Mouse (Mus musculus) spleen, adult 2 months (tissue): ENCODE results near the gene Vangl2.

ENCODE experiments used
- CTCF ChIP-seq: fragments of 200-500 bp; IDR thresholded peaks from 2 replicates; pipeline ENCODE4 v1.5.1; 2011; ENCODE audit warnings: mild to moderate bottlenecking, inconsistent platforms; ENCODE audit not compliant: insufficient read depth, insufficient read length, insufficient replicate concordance; ENCODE audit errors: extremely low read depth
- POLR2A ChIP-seq: fragments of 200-500 bp; IDR thresholded peaks from 2 replicates; pipeline ENCODE4 v1.6.1; 2011; ENCODE audit warnings: low read depth, low read length, inconsistent platforms

DNA sequence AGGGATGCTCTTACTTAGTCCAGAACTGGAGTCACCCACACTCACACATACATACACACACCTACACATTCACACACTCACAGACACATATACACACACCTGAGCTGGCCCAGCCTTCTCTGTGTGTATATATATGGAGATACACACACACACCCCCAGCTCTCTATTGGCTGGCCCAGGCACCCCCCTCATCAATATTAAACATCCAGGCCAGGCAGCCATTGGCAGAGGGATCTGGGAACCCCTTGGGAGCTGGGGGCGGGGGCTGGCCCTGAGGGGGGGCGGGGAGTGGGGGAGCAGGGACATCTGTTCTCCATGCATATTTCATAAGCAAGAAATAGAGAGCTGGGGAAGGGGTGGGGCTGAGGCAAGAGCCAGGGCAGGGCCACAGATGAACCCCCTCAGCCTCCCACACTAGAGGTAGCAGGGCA is 29.3 kb upstream of the Vangl2 start, which contains the start of gene Nhlh1:
- TF ChIP-seq POLR2A (no peak), CTCF (no peak)
